Mouse (Mus musculus) kidney, embryonic 14.5 days (tissue): Measurements from ENCODE around the gene Iqcc. TPM values are rescaled to one million over a fixed set of nuclear protein-coding genes. Genes with fewer than 3 reads are reported as not detected.

Experiments used
- ATAC-seq: fragments of 200-750 bp; cut with Nextera tagmentation; 2 replicates; pipeline ENCODE4 v1.8.0; 2017; ENCODE audit warnings: moderate number of reproducible peaks, mild to moderate bottlenecking, moderate TSS enrichment, moderate library complexity; ENCODE audit not compliant: low FRiP score, low TSS enrichment
- H3K27ac ChIP-seq: fragments of 300-500 bp; sonication (generic); 2 replicates; pipeline ENCODE4 v1.5.1; 2014; ENCODE audit warnings: low read depth, mild to moderate bottlenecking, low read length, moderate library complexity, mixed read lengths
- H3K27me3 ChIP-seq: fragments of 300-500 bp; sonication (generic); 2 replicates; pipeline ENCODE4 v1.6.1; 2014; ENCODE audit warnings: mild to moderate bottlenecking, low read length; ENCODE audit not compliant: control insufficient read depth, insufficient read depth
- H3K36me3 ChIP-seq: fragments of 300-500 bp; sonication (generic); 2 replicates; pipeline ENCODE4 v1.6.1; 2014; ENCODE audit warnings: low read length, mixed read lengths; ENCODE audit not compliant: control insufficient read depth, insufficient read depth
- H3K4me1 ChIP-seq: fragments of 300-500 bp; sonication (generic); 2 replicates; pipeline ENCODE4 v1.6.1; 2014; ENCODE audit warnings: low read length, mixed read lengths; ENCODE audit not compliant: control insufficient read depth, insufficient read depth
- H3K4me2 ChIP-seq: fragments of 300-500 bp; sonication (generic); replicated peaks from 2 replicates; pipeline ENCODE4 v1.6.1; 2014; ENCODE audit warnings: low read depth, mild to moderate bottlenecking, low read length
- H3K4me3 ChIP-seq: fragments of 300-500 bp; sonication (generic); 2 replicates; pipeline ENCODE4 v1.5.1; 2014; ENCODE audit warnings: mild to moderate bottlenecking, low read length
- H3K9ac ChIP-seq: fragments of 300-500 bp; sonication (generic); 2 replicates; pipeline ENCODE4 v1.6.1; 2014; ENCODE audit warnings: low read depth, mild to moderate bottlenecking, low read length, moderate library complexity
- H3K9me3 ChIP-seq: fragments of 300-500 bp; sonication (generic); 2 replicates; pipeline ENCODE4 v1.6.1; 2016; ENCODE audit warnings: low read length; ENCODE audit not compliant: control insufficient read depth
- WGBS: fragments of 180-500 bp; shearing (Covaris S2); extraction: QIAGEN DNeasy Blood & Tissue Kit; methylation state at CpG from one replicate; pipeline ENCODE4 v1.1.7; 2014; 5-methylcytosine and 5-hydroxymethylcytosine counted together
- polyA plus RNA-seq: library from polyadenylated mRNA; unstranded; fragments of >200 nt; fragmentation: Nextera tagmentation; extraction: Ambion mirVana; gene quantifications from 2 replicates; pipeline ENCODE4 v1.2.1, GENCODE M21; 2014

Gene Iqcc
- polyA plus RNA-seq, 1 experiment from 2014 or later = 30.1 TPM

GRCm38 (mm10) chr4:129617121-129617641 lies 1.7 kb downstream of the Iqcc start:
- Histone ChIP-seq H3K9ac (no peak overlapping the region), H3K36me3 (peaks cover 15% of the 10 kb centered on the region; the same call in 1 of the 2 replicates), H3K4me1 (peaks cover 8% of the 10 kb centered on the region; the same call in 1 of the 2 replicates), H3K27ac (no peak overlapping the region), H3K9me3 (no peaks in the 10 kb centered on the region), H3K4me3 (no peak overlapping the region), H3K27me3 (no peaks in the 10 kb centered on the region), H3K4me2 (no peak overlapping the region)
- no peak for ATAC-seq
- WGBS = 82% methylated on average over 7 of the region's 7 CpGs

GRCm38 (mm10) chr4:129616631-129617030 lies 2.3 kb downstream of the Iqcc start:
- no peak for ATAC-seq
- Histone ChIP-seq H3K27me3 (no peaks in the 10 kb centered on the region), H3K9me3 (no peaks in the 10 kb centered on the region), H3K4me2 (no peak overlapping the region), H3K4me1 (peaks cover 8% of the 10 kb centered on the region; the same call in 1 of the 2 replicates), H3K9ac (no peak overlapping the region), H3K4me3 (no peak overlapping the region), H3K36me3 (peaks cover 15% of the 10 kb centered on the region; the same call in 1 of the 2 replicates), H3K27ac (no peak overlapping the region)
- 87% methylated on average over 3 of the region's 3 CpGs for WGBS

GRCm38 (mm10) chr4:129615801-129616290 lies 3.1 kb downstream of the Iqcc start:
- Histone ChIP-seq H3K27me3 (no peaks in the 10 kb centered on the region), H3K9me3 (no peaks in the 10 kb centered on the region), H3K4me1 (peaks cover 8% of the 10 kb centered on the region; the same call in 1 of the 2 replicates), H3K4me2 (no peak overlapping the region), H3K9ac (no peak overlapping the region), H3K4me3 (no peak overlapping the region), H3K27ac (no peak overlapping the region), H3K36me3 (peaks cover 15% of the 10 kb centered on the region; the same call in 1 of the 2 replicates)
- ATAC-seq = no peak
- WGBS = 90% methylated on average over 9 of the region's 9 CpGs

- Histone ChIP-seq H3K9ac (no peak within 1 kb of the TSS), H3K36me3 (peaks cover 22% of the 10 kb centered on the region), H3K9me3 (no peaks in the 10 kb centered on the region), H3K4me1 (peaks cover 8% of the 10 kb centered on the region; the same call in 1 of the 2 replicates), H3K27me3 (no peaks in the 10 kb centered on the region), H3K4me3 (no peak within 1 kb of the TSS), H3K27ac (no peak within 1 kb of the TSS), H3K4me2 (no peak within 1 kb of the TSS)
- whole genome bisulfite sequencing = 87% methylated on average over 6 of the region's 6 CpGs
- ATAC-seq = no peak
Measured at GRCm38 (mm10) chr4:129614093-129614492, 4.8 kb downstream of the Iqcc start, which contains the start of gene Dcdc2b. TSS of gene Dcdc2b (minus strand) at chr4:129614257.

DNA sequence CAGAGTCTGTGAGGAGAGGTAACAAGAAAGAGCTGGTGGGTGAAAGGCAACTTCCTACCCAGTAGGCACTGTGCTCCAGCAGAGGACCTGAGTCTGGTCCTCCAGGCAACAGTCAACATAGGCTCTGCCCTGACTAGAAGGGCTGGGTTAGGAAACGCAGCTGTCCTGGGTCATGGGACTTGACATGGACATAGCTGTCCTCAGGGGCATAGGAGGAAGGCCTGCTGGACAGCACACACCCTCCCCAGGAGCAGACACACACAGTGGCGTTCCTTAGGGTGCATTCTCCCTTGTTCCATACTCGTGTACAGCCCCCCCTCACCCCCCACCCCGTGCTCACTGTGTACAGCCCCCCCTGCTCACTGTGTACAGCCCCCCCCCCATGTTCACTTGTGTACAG lies 8.4 kb downstream of the Iqcc start:
- WGBS = 78% methylated on average over 4 of the region's 4 CpGs
- no peaks in the 10 kb centered on the region for H3K27me3 ChIP-seq
- ATAC-seq = no peak
- H3K4me1 ChIP-seq = no peaks in the 10 kb centered on the region
- no peak overlapping the region for H3K4me2 ChIP-seq
- no peak overlapping the region for H3K27ac ChIP-seq
- no peaks in the 10 kb centered on the region for H3K9me3 ChIP-seq
- no peak overlapping the region for H3K4me3 ChIP-seq
- H3K36me3 ChIP-seq = peaks cover 28% of the 10 kb centered on the region
- no peak overlapping the region for H3K9ac ChIP-seq

DNA sequence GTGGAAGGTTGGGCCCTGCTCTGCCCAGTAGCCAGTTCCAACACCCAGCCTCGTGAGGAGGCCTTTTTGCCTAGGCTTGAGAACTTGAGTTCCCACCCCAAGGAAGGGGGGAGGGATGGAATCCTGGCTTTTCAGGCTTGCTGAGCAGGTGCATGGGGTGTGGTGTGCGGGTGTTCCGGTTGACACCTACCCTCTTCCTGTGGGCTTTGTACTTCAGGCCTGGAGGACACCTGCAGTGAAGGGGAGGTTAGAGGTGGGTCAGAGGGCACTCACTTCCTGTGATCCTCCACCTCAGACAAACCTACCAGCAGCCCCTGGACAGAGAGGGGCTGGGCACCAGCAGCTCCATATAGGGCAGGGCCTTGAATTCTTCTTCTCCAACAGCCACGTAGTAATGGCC lies 8.9 kb downstream of the Iqcc start:
- Histone ChIP-seq H3K36me3 (peaks cover 32% of the 10 kb centered on the region), H3K4me3 (no peak overlapping the region), H3K4me1 (no peaks in the 10 kb centered on the region), H3K27ac (no peak overlapping the region), H3K9me3 (no peaks in the 10 kb centered on the region), H3K9ac (no peak overlapping the region), H3K27me3 (no peaks in the 10 kb centered on the region), H3K4me2 (no peak overlapping the region)
- ATAC-seq = no peak
- 68% methylated on average over 4 of the region's 4 CpGs for WGBS

DNA sequence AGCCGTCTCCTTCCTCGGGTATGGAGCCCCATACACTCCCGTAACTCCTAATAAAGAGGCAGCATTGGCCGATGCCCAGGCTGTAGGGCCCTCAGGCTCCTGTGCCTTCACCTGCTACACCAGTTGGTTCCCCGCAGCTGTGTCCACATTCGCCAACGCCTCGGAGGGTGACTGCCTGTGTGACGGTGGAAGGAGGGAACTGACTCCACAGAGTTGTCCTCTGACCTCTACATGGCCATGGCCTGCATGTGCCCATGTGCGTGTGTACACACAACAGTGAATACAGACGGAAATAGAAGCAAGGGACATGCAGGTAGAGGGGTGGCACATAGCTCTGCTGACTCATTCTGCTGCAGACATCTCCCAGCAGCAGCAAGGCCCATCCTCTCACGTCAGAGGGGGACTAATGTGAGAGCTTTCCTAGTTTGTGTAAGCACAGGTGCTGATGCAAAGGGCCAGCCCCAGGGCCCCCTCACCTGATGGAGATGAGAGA lies 9.7 kb downstream of the Iqcc start:
- peak; percentile 25 for ATAC-seq
- Histone ChIP-seq H3K27me3 (no peaks in the 10 kb centered on the region), H3K4me2 (no peak overlapping the region), H3K36me3 (peaks cover 39% of the 10 kb centered on the region), H3K27ac (no peak overlapping the region), H3K9me3 (no peaks in the 10 kb centered on the region), H3K4me3 (no peak overlapping the region), H3K4me1 (no peaks in the 10 kb centered on the region), H3K9ac (no peak overlapping the region)
- 78% methylated on average over 12 of the region's 12 CpGs for WGBS

DNA sequence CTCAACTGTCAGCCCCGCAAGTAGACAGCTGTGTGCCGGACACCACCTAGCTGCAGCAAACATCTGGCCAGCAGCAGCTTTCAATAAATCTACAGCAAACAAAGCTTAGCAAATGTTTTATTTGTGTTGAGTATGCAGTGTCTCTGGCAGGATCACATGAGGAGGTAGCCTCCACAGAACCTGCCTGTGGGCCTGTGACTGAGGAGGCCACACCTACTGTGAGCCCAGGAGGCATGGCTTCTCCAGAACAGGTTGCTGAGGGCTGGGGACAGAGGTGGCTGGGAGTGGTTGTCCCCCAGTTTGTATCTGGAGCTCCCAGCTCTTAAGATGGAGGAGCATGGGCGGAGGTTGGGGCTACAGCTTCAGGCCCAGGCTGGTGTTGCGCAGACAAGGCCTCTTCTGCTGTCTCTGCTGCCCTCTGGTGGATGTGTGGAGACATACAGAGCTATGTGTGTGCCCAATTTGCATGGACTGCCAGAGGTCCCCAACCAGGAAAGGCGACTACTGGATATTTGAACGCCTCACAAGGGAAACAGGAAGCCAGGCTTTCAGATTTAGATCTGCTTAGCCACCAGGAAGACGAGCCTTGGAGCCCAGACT lies 10.4 kb downstream of the Iqcc start:
- peaks cover 46% of the 10 kb centered on the region for H3K36me3 ChIP-seq
- ATAC-seq = peak; percentile 79
- H3K9ac ChIP-seq = no peak overlapping the region
- H3K27me3 ChIP-seq = no peaks in the 10 kb centered on the region
- WGBS = 32% methylated on average over 7 of the region's 7 CpGs
- H3K27ac ChIP-seq = no peak overlapping the region
- no peak overlapping the region for H3K4me2 ChIP-seq
- no peaks in the 10 kb centered on the region for H3K4me1 ChIP-seq
- no peak overlapping the region for H3K4me3 ChIP-seq
- H3K9me3 ChIP-seq = no peaks in the 10 kb centered on the region
